Mouse (Mus musculus) cerebellum, adult 11-12 months (tissue): ENCODE measurements around the gene Atp1b2.

Experiments
- DNase-seq: peaks from one replicate; pipeline ENCODE4 v3.0.0; 2022

Gene Atp1b2

DNA sequence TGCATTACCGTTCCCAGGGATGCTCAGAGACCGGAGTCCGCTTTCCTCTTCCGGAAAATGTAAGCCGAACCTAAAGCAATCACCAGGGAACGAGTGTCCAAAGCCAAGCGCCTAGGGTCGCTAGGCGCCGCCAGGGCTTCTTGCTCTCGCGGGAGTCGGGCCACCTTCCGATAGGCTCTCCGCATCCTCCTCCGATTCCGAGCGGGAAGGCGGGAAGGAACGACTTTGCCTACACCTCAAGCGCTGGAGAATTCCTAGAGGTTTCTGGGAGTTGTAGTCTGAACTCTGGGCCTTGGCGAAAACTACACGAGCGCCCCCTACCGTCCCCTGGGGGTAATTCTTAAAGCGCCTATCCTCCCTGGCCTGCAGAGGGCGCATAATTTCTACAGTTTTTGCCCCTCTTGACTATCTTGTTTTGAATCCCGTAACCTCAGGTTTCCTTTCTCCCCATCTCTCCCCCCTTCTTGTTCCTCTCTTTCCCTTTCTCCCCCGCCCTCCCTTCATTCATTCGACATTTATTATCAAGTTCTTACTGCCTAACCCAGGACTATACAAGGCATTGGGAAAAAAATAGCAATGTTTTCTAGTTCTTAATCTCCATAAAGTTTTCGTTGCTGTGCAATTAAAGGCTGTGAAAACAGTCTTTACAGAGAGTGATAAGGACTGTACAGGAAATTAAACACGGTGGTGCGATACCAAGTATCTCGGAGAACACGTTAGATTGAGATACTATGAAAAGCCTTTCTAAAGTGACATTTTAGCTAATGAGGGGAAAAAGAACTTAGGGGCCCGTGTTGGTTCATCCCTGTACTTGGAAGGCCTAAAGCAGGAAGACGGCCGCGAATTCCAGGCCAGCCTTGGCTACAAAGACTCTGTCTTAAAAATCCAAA is 26.4 kb downstream of the Atp1b2 start:
- peak; percentile 97 for DNase-seq

DNA sequence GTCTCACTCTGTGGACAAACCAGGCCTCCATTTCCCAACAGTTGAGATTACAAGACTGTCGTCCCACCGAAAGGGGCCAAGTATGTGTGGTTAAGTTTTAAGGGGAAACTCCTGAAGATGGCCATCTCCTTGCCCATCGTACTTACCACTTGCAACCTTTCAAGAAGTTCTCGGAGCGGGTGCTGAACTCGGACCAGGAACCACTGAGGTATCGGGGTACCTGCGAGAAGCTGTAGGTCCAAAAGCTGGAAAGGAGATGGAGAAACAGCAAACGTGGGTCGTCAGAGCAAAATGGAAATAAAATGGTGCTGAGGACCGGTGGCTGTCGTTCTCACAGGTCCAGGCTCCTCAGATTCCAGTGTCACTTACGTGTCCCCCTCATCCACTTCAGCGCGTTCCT is 27.4 kb downstream of the Atp1b2 start:
- DNase-seq = no peak

DNA sequence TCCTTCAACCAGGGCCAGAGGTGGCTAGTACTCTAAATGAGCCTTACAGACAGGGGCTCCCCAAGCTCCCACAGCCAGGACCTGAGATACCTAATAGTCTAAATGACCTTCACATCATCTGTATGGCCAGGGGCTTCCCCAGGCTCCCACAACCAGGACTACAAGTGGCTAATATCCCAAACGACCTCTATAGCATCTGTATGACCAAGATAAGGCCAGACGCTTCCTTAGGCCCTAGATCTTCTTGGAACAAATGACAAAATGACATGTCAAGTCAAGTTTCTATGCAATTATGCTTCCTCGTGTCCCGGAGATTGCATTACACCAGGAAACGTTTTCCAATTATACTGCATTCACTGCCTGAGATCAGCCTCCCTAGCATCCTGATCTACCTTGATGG is 29.4 kb downstream of the Atp1b2 start:
- no peak for DNase-seq

DNA sequence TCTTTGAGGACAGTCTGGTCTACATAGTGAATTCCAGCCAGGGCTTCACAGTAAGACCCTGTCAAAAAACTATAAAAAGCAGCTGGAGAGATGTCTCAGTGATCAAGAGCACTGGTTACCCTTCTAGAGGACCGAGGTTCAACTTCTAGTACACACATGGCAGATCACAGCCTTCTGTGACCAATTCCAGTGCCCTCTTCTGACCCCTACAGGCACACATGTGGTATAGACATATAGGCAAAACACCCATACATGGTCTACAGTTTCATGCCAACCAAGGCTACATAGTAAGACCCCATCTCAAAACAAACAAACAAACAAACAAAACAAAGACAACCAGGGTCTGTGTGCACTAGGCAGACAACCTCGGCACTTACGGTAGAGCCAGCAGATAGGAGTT is 30.5 kb downstream of the Atp1b2 start:
- DNase-seq = no peak

DNA sequence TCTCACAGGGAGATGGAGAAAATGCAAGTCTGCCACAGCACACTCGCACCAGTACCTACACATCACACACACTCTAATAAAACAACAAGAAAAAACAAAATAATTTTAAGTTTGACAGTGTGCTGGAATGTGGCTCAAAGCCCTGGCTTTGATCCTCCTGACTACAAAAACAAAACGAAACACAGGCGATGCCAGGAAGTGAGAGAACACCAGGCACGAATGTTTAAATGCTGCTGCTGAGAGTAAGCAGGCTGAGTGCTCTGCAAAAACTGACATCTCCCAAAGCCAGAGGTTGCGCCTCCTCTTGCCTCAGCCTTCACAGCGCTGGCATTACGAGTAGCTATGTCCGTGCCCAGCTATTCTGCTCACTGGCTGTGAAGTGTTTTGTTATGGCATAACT is 40.6 kb downstream of the Atp1b2 start:
- no peak for DNase-seq

DNA sequence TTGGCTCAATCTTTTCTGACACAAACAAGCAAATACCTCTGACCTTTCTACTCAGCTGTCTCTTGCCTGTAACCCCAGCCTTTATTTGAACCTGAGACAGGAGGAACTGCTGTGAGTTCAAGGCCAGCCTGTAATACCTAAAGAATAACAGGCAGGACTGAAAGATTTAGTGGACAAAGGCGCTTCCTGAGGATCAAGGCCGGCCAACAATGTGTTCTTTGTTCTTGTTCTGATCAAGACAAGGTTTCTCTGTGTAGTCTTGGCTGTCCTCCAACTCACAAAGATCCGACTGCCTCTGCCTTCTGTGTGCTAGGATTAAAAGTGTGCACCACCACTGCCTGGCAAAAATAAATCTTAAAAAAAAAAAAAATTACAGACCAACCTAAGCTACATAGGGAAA is 41.4 kb downstream of the Atp1b2 start:
- DNase-seq = no peak

DNA sequence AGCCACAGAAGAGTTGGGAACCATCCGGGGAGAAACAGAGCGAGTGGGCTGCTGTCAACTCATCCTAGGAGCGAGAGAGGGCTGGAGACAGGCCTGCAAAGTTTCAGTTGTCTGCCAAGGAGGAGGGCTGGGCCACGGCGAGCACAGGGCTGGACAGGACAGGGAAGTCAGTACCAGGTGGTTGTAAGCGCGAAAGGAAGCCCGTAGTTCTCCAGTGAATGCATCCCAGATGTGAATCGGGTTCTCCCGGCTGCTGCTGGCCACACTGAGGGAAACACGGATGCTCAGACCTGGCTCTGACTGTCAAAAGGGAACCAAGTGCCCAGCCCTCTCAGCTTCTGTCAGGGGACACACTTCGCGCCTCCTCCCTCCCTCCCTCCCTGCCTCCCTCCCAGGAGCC is 42.4 kb downstream of the Atp1b2 start:
- DNase-seq = no peak

DNA sequence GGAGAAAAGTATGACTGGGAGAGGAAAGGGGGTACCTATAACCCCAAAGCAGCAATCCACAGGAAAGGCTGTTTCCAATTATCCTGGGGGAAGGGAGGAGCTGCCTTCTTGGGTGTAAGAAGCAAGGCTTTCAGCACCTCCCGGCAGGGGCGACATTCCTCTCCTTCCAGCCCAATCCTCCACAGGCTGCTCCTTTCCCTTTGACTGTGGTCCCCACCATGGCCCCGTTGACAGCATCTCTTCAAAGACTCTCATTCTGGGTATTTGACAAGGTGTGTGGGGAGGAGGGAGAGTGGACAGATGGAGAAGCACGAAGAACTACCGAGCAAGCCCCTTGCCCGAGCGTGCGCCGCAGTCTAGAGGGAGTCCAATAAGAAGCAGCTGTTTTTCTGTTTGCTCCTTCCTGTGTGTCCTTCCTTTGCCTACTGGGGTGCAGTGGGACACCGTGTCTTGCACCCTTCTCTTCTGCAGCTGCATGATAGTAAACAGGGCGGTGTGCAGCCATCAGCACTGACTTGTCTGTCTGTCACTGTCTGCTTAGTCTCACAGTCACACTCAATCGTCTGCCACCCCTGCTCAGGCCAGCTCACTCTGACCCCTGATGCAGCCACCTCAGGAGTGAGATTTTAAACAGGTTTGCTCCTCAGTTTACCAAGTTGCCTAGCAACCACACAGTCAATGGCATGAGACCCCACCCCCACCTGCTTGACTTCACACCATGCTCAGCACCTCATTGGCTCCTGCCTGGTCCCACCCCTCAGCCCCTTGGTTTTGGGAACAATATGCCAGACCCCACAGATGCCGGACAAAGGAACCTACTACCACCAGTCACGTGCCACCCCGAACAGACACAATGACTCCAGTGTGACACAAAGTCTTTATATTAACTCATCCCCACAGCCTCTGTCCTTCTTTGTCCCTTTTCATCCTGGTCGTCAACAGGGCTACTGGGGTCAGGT is 44.6 kb downstream of the Atp1b2 start:
- DNase-seq = no peak

DNA sequence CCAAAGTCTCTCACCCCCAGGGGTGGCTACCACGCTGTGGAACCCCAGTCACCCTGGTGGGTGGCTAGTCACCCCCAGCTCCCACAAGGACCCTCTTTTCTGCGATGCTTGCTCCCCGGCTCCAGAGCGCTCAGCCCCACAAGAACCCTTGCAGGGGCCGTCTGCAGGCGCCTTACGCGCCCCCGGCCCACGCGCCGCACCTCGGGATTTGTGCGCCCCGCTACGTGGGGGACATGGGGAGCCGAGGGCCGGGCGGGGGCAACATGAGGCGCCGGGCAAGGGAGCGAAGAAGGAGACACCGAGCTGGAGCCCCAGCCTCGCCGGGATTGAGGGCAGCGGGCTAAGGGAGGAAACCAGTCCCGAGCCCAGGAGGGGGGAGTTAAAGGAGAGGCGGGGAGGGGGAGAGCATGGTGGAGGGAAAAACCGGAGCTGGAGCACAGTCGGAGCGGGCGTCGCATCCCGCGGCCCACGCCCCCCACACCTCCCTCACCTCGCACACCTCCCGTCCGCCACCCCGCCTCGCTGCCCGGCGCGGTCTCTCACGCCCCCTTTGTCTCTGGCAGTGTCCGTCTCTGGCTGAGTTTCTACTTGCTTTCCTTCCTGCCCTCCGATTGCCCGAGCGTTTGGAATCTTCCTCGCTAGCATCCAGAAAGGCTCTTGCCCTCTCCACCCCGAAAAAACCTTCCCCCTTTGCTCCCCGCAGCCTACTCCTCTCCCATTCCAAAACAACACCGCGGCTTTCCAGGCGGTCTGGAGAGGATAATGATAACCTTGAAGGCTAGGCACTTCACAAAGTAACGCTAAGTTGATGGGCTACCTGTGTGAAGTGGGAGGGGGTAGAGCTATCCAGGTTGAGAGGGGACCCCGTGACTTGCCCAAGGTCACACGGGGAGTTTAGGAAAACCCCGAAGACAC is 45.6 kb downstream of the Atp1b2 start, which contains the start of gene Efnb3:
TSS of gene Efnb3 (minus strand) at position 355 of the 915 bp plus-strand sequence.
- DNase-seq = no peak

DNA sequence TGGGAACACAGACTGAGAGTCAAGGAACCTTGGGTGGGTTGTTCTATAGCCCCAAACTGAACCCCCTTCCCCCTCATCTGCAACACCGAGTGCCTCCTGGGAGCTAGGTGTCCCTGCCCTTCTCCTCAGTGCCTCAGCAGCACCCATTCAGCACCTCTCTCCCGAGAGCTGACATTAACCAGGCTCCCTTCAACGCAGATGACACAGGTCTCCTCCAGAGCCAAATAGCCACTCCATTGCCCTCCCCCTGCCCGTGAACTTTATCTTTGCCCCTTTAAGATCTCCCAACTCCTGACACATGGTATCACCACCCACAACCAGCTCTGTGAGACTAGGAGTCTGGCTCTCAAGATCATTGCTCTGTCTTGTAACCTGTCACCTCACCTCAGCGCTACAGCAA is 46.6 kb downstream of the Atp1b2 start:
- DNase-seq = no peak

DNA sequence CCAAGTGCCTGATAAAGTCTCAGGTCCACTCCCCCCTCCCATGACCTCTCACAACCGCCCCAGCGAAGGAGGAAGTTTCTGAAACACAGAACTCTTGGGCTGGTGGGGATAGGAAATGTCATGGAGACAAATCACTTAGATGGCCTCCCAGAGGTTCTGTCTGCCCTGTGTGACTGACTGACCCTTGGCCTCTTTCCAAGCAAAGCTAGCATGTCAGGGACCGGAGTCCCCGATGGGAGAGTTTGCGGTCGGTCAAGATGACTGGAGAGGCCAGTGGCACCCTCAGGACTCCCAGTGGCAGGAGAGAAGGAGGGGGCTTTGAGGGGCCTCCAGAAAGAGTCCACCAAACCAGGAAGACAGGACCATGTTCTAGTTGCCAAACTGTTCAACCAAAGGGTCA is 47.0 kb downstream of the Atp1b2 start:
- no peak for DNase-seq

DNA sequence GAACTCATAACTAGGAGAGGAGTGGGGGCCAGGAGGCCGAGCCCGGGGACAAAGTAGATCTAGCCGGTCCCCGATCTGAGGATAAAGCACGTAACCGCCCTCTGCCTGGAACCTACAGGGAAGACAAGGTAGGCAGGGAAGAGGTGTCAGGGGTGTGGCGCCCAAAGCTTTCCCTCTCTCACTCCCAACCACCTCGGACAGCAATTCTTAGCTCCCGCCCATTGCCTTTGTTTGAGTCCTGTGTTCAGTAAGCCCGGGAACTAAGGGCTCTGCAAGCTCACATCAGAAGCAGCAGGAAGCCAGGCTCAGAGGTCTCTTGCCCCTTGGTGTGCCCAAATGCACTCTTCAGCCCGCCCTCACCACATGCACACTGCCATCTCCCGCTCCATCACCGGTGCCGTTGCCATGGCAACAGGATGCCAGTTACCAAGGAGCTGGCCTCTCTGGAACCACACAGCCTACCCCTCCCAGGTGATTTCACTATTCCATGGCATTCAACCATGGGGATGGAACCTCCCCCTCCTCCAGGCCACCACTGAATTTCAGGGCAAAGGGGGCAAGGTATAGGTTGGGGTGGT is 48.3 kb downstream of the Atp1b2 start:
- DNase-seq = no peak

DNA sequence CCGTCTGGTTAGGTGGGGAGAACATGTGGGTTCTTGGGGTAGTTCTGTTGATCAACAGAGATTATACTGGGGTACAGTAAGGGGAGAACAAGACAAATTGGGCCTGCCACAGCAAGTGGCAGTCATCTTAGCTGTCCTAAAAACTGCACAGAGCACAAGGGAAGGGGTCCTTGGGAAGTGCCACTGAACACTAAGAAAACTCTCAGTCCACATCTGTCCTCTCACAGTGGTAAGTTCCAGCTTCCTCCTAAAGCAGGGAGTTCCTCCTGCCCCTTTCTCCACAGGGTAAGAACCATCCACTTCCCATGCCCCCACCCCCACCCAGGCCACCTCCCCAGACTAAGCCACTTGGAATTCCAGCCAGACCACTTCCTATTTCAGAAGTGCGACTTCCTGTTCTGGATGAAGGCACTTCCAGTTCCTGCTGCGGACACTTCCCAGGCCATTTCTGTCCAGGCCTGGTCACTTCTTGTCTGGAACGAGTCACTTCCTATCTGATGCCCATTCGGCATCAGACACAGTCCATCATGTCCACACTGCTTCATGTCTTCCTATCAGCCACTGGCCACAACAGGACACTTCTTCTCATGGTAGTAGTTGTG is 51.1 kb downstream of the Atp1b2 start:
- DNase-seq = no peak

DNA sequence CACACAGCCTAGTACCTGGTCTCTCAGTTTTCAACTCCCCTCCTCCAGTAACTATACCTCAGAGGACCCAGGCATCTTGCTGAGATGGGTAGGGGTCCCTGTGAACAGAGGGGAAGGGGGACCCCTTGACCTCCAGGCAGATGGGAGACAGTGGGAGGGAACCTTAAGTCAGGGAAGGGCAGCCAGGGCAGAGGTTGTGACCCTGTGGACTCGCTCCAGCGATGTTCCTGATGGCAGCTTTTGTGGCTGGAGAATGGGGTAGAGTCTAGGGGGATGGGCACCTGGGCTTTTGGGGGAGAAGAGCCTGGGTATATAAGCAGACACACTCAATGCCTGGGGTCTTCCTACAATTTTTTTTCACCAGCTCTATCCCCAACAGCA is 52.4 kb downstream of the Atp1b2 start:
- no peak for DNase-seq

DNA sequence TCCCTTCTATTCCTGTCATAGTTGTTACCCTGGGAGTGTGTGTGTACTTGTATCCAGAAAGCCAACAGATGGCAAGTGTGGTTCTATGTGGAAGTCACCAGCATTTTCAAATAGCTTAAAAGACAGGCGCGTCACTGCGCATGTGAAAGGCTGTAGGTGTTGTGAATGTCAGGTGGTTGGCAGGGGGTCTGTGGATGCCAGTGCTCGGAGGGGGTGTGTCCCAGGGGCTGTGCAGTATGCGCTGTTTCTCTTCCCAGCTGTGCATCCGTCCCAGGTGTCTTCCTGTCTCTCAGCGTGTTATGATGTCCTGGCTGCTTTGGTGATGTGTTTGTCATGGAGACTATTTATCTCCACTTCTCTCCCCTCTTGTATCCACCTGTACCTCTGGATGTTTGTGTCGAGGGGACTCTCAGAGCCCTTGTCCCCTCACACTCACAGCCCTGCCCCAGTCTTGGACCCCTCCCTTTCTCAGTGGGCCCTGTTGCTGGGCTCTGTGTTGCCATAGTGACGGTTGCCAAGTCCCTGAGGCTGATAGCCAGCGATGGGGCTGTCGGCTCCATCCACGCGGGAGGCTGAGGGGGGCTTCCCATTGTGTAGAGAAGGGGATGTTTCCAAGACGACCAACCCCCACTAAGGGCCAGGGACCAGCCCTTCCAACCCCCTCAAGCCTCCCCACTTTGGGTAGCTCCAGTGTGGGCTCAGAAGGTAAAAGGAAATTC is 53.0 kb downstream of the Atp1b2 start:
- no peak for DNase-seq

DNA sequence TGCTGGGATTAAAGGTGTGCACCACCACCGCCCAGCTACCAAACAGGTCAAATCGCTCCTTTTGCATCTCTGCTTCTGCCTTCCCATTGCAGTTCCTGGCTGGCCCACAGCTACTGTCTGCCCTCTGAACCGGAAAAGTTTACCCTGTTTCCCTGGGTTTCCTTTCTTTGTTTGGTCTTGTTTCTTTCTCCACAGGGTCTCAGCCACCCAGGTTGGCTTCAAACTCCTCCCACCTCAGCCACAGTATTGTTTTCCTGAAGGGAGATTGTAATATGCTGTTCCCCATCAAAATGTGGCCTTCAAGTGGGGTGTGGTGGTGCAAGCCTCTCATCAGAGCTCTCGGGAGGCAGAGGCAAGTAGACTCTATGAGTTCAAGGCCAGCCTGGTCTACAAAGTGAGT is 54.4 kb downstream of the Atp1b2 start:
- no peak for DNase-seq
